34 mouse cellular contexts compared by ENCODE assay signal in the genomic region with DNA sequence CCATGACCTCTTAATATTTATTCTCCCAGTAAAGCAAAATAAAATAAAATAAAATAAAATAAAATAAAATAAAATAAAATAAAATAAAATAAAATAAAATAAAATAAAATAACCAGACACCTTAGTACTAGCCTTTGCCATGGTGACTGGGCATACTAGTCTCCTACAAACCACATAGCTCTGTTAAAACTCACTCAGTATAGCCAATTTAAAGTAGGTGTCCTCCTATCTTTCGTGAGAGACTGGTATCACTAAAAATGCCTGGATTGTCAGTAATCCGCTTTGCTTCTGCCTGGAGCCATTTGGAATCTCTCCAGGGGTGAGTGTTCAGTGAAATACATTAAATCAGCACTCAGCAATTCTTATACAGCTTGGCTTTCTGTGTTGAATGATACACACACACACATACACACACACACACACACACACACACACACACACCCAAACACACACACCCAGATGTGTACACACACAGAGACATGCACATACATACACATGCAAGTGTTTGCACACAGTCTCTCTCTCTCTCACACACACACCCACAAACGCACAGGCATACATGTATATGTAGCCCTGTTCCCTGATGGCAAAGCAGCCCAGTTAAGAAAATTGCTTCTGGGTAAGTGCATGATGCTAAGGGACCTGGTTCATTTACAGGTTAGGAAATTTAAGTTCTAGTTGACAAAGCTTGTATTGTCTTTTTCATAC.
A peak's percentile ranks its signal among the peaks of the same experiment; 100 is the strongest.
DNase-seq lines count a peak whose midpoint lies in the region; ATAC-seq lines count a peak whose summit lies in the region.
"Had no signal": no experiment of that assay in that cellular context is flagged by ENCODE, and none has a peak within 500 bp of the region (broad histone marks: within the 10 kb centered on the region; RNA-seq: fewer than 3 reads in every experiment).

No protein-coding gene starts in this region.

- no peaks in the 10 kb centered on the region for H3K27me3 ChIP-seq in hindbrain, embryonic 14.5 days (ENCODE audit: control insufficient read depth, insufficient read depth, low read length)
- no peaks in the 10 kb centered on the region for H3K27me3 ChIP-seq in hindbrain, embryonic 11.5 days (ENCODE audit: control insufficient read depth, insufficient read depth, low read length)
- no peaks in the 10 kb centered on the region for H3K27me3 ChIP-seq in neural tube, embryonic 11.5 days (ENCODE audit: control insufficient read depth, insufficient read depth, low read length)
- H3K27me3 ChIP-seq in neural tube, embryonic 15.5 days (replicated peaks) = no peaks in the 10 kb centered on the region
- H3K27me3 ChIP-seq in midbrain, embryonic 15.5 days (replicated peaks) = no peaks in the 10 kb centered on the region
- H3K27me3 ChIP-seq: embryonic facial prominence, embryonic 13.5 days; forebrain, embryonic 12.5 days; hindbrain, embryonic 15.5 days; intestine, embryonic 15.5 days; limb, embryonic 12.5 days; liver, embryonic 15.5 days; megakaryocyte, embryonic 14.5 days; neural tube, embryonic 12.5 days had no signal

- H3K9ac ChIP-seq in hindbrain, embryonic 14.5 days = no peak overlapping the region
- no peak overlapping the region for H3K9ac ChIP-seq in hindbrain, embryonic 11.5 days (ENCODE audit: low read depth, low read length)
- no peak overlapping the region for H3K9ac ChIP-seq in neural tube, embryonic 11.5 days (ENCODE audit: low read length)
- H3K9ac ChIP-seq in neural tube, embryonic 15.5 days (replicated peaks) = no peak overlapping the region
- H3K9ac ChIP-seq in midbrain, embryonic 15.5 days = no peak overlapping the region
- H3K9ac ChIP-seq: embryonic facial prominence, embryonic 13.5 days; forebrain, embryonic 12.5 days; hindbrain, embryonic 15.5 days; intestine, embryonic 15.5 days; limb, embryonic 12.5 days; liver, embryonic 15.5 days; neural tube, embryonic 12.5 days had no signal

- ATAC-seq in hindbrain, embryonic 14.5 days (ENCODE audit: low FRiP score) = peak; percentile 24; the same call in 1 of the 2 replicates
- no peak for ATAC-seq in hindbrain, embryonic 11.5 days (ENCODE audit: low FRiP score)
- ATAC-seq in neural tube, embryonic 11.5 days (ENCODE audit: insufficient read depth, low FRiP score, low TSS enrichment) = peak; percentile 48; the same call in 1 of the 2 replicates
- ATAC-seq in neural tube, embryonic 15.5 days (ENCODE audit: low FRiP score) = no peak
- peak; percentile 57 for ATAC-seq in midbrain, embryonic 15.5 days (replicated peaks)
- no peak for ATAC-seq in megakaryocyte progenitor cell, adult 5-6 weeks (replicated peaks; ENCODE audit: poor library complexity)
- ATAC-seq: activated CD4-positive, CD25-positive, alpha-beta regulatory T cell, adult 4 months; intestine, embryonic 15.5 days had no signal

- no peaks in the 10 kb centered on the region for H3K9me3 ChIP-seq in hindbrain, embryonic 14.5 days (ENCODE audit: control insufficient read depth, low read length)
- no peaks in the 10 kb centered on the region for H3K9me3 ChIP-seq in hindbrain, embryonic 11.5 days (ENCODE audit: control insufficient read depth, low read length)
- H3K9me3 ChIP-seq in neural tube, embryonic 11.5 days (ENCODE audit: control insufficient read depth, low read length) = no peaks in the 10 kb centered on the region
- H3K9me3 ChIP-seq in neural tube, embryonic 15.5 days (replicated peaks) = no peaks in the 10 kb centered on the region
- H3K9me3 ChIP-seq in midbrain, embryonic 15.5 days = no peaks in the 10 kb centered on the region
- H3K9me3 ChIP-seq: embryonic facial prominence, embryonic 13.5 days; forebrain, embryonic 12.5 days; hindbrain, embryonic 15.5 days; intestine, embryonic 15.5 days; limb, embryonic 12.5 days; liver, embryonic 15.5 days; megakaryocyte, embryonic 14.5 days; neural tube, embryonic 12.5 days had no signal

- WGBS in hindbrain, embryonic 14.5 days = 61% methylated on average over 3 of the region's 3 CpGs
- WGBS in hindbrain, embryonic 11.5 days = 87% methylated on average over 3 of the region's 3 CpGs
- WGBS in neural tube, embryonic 11.5 days = 85% methylated on average over 3 of the region's 3 CpGs
- WGBS in neural tube, embryonic 15.5 days = 55% methylated on average over 3 of the region's 3 CpGs
- 36% methylated on average over 3 of the region's 3 CpGs for WGBS in midbrain, embryonic 15.5 days

- no peaks in the 10 kb centered on the region for H3K36me3 ChIP-seq in hindbrain, embryonic 14.5 days (replicated peaks; ENCODE audit: control insufficient read depth, insufficient read depth)
- H3K36me3 ChIP-seq in hindbrain, embryonic 11.5 days (ENCODE audit: control insufficient read depth, insufficient read depth, low read length) = no peaks in the 10 kb centered on the region
- no peaks in the 10 kb centered on the region for H3K36me3 ChIP-seq in neural tube, embryonic 11.5 days (ENCODE audit: control insufficient read depth, insufficient read depth, low read length)
- no peaks in the 10 kb centered on the region for H3K36me3 ChIP-seq in neural tube, embryonic 15.5 days
- H3K36me3 ChIP-seq in midbrain, embryonic 15.5 days (replicated peaks) = no peaks in the 10 kb centered on the region
- H3K36me3 ChIP-seq: embryonic facial prominence, embryonic 13.5 days; forebrain, embryonic 12.5 days; hindbrain, embryonic 15.5 days; intestine, embryonic 15.5 days; limb, embryonic 12.5 days; liver, embryonic 15.5 days; neural tube, embryonic 12.5 days had no signal

- DNase-seq in hindbrain, embryonic 14.5 days (ENCODE audit: low spot score) = no peak
- DNase-seq in hindbrain, embryonic 11.5 days (ENCODE audit: low spot score) = no peak
- no peak for DNase-seq in neural tube, embryonic 11.5 days (ENCODE audit: low spot score)
- DNase-seq: adrenal gland, adult 2 months; adrenal gland, postnatal 36 days; B cell, adult 2 months; cerebellum, adult 2 months; cerebellum, postnatal 36 days; gastrocnemius, adult 2 months; gastrocnemius, postnatal 36 days; heart, adult 18-20 months; heart, postnatal 4 days; kidney, adult 2 months; kidney, postnatal 36 days; lung, postnatal 36 days; retina, postnatal 1 day; right cerebral cortex, postnatal 14 days; thymus, postnatal 4 days had no signal

- H3K4me3 ChIP-seq in hindbrain, embryonic 14.5 days (replicated peaks; ENCODE audit: low read length) = no peak overlapping the region
- H3K4me3 ChIP-seq in hindbrain, embryonic 11.5 days (ENCODE audit: low read depth, low read length) = no peak overlapping the region
- no peak overlapping the region for H3K4me3 ChIP-seq in neural tube, embryonic 11.5 days (ENCODE audit: low read depth, low read length)
- no peak overlapping the region for H3K4me3 ChIP-seq in neural tube, embryonic 15.5 days (replicated peaks)
- H3K4me3 ChIP-seq in midbrain, embryonic 15.5 days = no peak overlapping the region
- H3K4me3 ChIP-seq: embryonic facial prominence, embryonic 13.5 days; erythroblast, embryonic 14.5 days; forebrain, embryonic 12.5 days; gastrocnemius, adult 2 months; hindbrain, embryonic 15.5 days; intestine, embryonic 15.5 days; layer of hippocampus, adult 2 months; left cerebral cortex, adult 2 months; limb, embryonic 12.5 days; liver, embryonic 15.5 days; megakaryocyte, embryonic 14.5 days; neural tube, embryonic 12.5 days had no signal

- no peak overlapping the region for H3K27ac ChIP-seq in hindbrain, embryonic 14.5 days
- no peak overlapping the region for H3K27ac ChIP-seq in hindbrain, embryonic 11.5 days (ENCODE audit: low read depth, low read length)
- H3K27ac ChIP-seq in neural tube, embryonic 11.5 days (ENCODE audit: low read depth, low read length) = no peak overlapping the region
- no peak overlapping the region for H3K27ac ChIP-seq in neural tube, embryonic 15.5 days (replicated peaks)
- peak overlapping the region; percentile 38; the same call in 1 of the 2 replicates for H3K27ac ChIP-seq in midbrain, embryonic 15.5 days
- H3K27ac ChIP-seq: embryonic facial prominence, embryonic 13.5 days; forebrain, embryonic 12.5 days; gastrocnemius, adult 2 months; hindbrain, embryonic 15.5 days; intestine, embryonic 15.5 days; layer of hippocampus, adult 2 months; left cerebral cortex, adult 2 months; limb, embryonic 12.5 days; liver, embryonic 15.5 days; neural tube, embryonic 12.5 days had no signal

- peaks cover 3% of the 10 kb centered on the region; the same call in 1 of the 2 replicates for H3K4me1 ChIP-seq in hindbrain, embryonic 14.5 days (replicated peaks; ENCODE audit: control insufficient read depth, insufficient read depth, low read length)
- H3K4me1 ChIP-seq in hindbrain, embryonic 11.5 days (replicated peaks; ENCODE audit: control insufficient read depth, insufficient read depth, low read length) = no peaks in the 10 kb centered on the region
- H3K4me1 ChIP-seq in neural tube, embryonic 11.5 days (ENCODE audit: control insufficient read depth, insufficient read depth, low read length) = no peaks in the 10 kb centered on the region
- 0 out of 2 replicates have a peak, but pooled peaks cover 5% of the 10 kb centered on the region for H3K4me1 ChIP-seq in neural tube, embryonic 15.5 days
- H3K4me1 ChIP-seq in midbrain, embryonic 15.5 days = peaks cover 9% of the 10 kb centered on the region; the same call in 1 of the 2 replicates
- H3K4me1 ChIP-seq: embryonic facial prominence, embryonic 13.5 days; intestine, embryonic 15.5 days; limb, embryonic 12.5 days; liver, embryonic 15.5 days; megakaryocyte, embryonic 14.5 days; neural tube, embryonic 12.5 days had no signal

- no peak overlapping the region for H3K4me2 ChIP-seq in hindbrain, embryonic 14.5 days (replicated peaks)
- H3K4me2 ChIP-seq in hindbrain, embryonic 11.5 days (replicated peaks; ENCODE audit: low read depth, low read length) = no peak overlapping the region
- H3K4me2 ChIP-seq in neural tube, embryonic 11.5 days (ENCODE audit: low read depth) = no peak overlapping the region
- no peak overlapping the region for H3K4me2 ChIP-seq in neural tube, embryonic 15.5 days
- no peak overlapping the region for H3K4me2 ChIP-seq in midbrain, embryonic 15.5 days
- H3K4me2 ChIP-seq: embryonic facial prominence, embryonic 13.5 days; forebrain, embryonic 12.5 days; heart, embryonic 11.5 days; hindbrain, embryonic 15.5 days; intestine, embryonic 15.5 days; limb, embryonic 12.5 days; liver, embryonic 15.5 days; neural tube, embryonic 12.5 days had no signal

Comparison
In these comparisons a context has a peak if more than half of its experiments do, and no peak if none do; other contexts are left out.
1. ATAC-seq: peak in hindbrain, embryonic 14.5 days (single experiment), neural tube, embryonic 11.5 days (single experiment) and midbrain, embryonic 15.5 days (single experiment); none in hindbrain, embryonic 11.5 days (single experiment), neural tube, embryonic 15.5 days (single experiment) and megakaryocyte progenitor cell, adult 5-6 weeks (single experiment).